Mouse (Mus musculus) kidney, adult 2 months (tissue): ENCODE measurements at regions not wholly inside any gene's neighbourhood (a gene's known extent, or its start where the extent isn't known, plus 50 kb on each side); places are given as distances from the start of the nearest gene placed in this dataset.

Source experiments
- DNase-seq: peaks from one replicate; pipeline ENCODE4 v3.0.0; 2021
- H3K27ac ChIP-seq: fragments of 200-500 bp; 2 replicates; pipeline ENCODE4 v1.5.1; 2012; ENCODE audit warnings: low read depth, low read length, control low read depth, inconsistent platforms; ENCODE audit not compliant: insufficient read depth
- H3K27me3 ChIP-seq: fragments of 200-500 bp; replicated peaks from 2 replicates; pipeline ENCODE4 v1.6.1; 2012; ENCODE audit warnings: mild to moderate bottlenecking, moderate library complexity, low read length, inconsistent platforms; ENCODE audit not compliant: control insufficient read depth, insufficient read depth
- H3K36me3 ChIP-seq: fragments of 200-500 bp; 2 replicates; pipeline ENCODE4 v1.6.1; 2012; ENCODE audit warnings: mild to moderate bottlenecking, moderate library complexity, low read length, inconsistent platforms; ENCODE audit not compliant: control insufficient read depth, insufficient read depth
- H3K4me1 ChIP-seq: fragments of 200-500 bp; 2 replicates; pipeline ENCODE4 v1.6.1; 2011; ENCODE audit warnings: low read length; ENCODE audit not compliant: control insufficient read depth, insufficient read depth
- H3K4me3 ChIP-seq: fragments of 200-500 bp; 2 replicates; pipeline ENCODE4 v1.5.1; 2011; ENCODE audit warnings: mild to moderate bottlenecking, low read depth, low read length, control low read depth; ENCODE audit not compliant: insufficient read depth
- CTCF ChIP-seq: fragments of 200-500 bp; conservative IDR thresholded peaks from 2 replicates; pipeline ENCODE4 v1.5.1; 2011; ENCODE audit warnings: low read depth, mild to moderate bottlenecking, control low read depth, low read length, moderate library complexity, mixed read lengths; ENCODE audit not compliant: insufficient read depth, insufficient read length
- POLR2A ChIP-seq: fragments of 200-500 bp; IDR thresholded peaks from one replicate; pipeline ENCODE4 v1.6.1; 2011; ENCODE audit warnings: low read depth, low read length, control low read depth
- WGBS: fragments of 180-500 bp; shearing (Covaris S2); methylation state at CpG from one replicate; pipeline ENCODE4 v1.1.7; 2018; 5-methylcytosine and 5-hydroxymethylcytosine counted together

GRCm38 (mm10) chr8:35224053-35224924, 541.3 kb upstream of the Gm19410 start:
- 50% methylated on average over 18 of the region's 18 CpGs for WGBS
- no peak overlapping the region for H3K27ac ChIP-seq
- H3K4me3 ChIP-seq: no peak overlapping the region
- H3K36me3 ChIP-seq: no peaks in the 10 kb centered on the region
- no peaks in the 10 kb centered on the region for H3K27me3 ChIP-seq
- no peak for DNase-seq
- no peak for TF ChIP-seq CTCF
- TF ChIP-seq POLR2A: no peak
- no peaks in the 10 kb centered on the region for H3K4me1 ChIP-seq

GRCm38 (mm10) chr8:35224925-35225244, 540.7 kb upstream of the Gm19410 start:
- TF ChIP-seq POLR2A (no peak), CTCF (no peak)
- no peaks in the 10 kb centered on the region for H3K36me3 ChIP-seq
- DNase-seq: no peak
- 47% methylated on average over 7 of the region's 7 CpGs for WGBS
- no peak overlapping the region for H3K4me3 ChIP-seq
- H3K4me1 ChIP-seq: no peaks in the 10 kb centered on the region
- no peak overlapping the region for H3K27ac ChIP-seq
- H3K27me3 ChIP-seq: no peaks in the 10 kb centered on the region

- Histone ChIP-seq H3K27ac (no peak overlapping the region), H3K4me3 (no peak overlapping the region), H3K36me3 (no peaks in the 10 kb centered on the region), H3K4me1 (no peaks in the 10 kb centered on the region), H3K27me3 (no peaks in the 10 kb centered on the region)
- DNase-seq: no peak
- TF ChIP-seq POLR2A (no peak), CTCF (no peak)
- WGBS: 70% methylated on average over 7 of the region's 7 CpGs
Observed at GRCm38 (mm10) chr8:35227079-35227478, 538.5 kb upstream of the Gm19410 start.

- Histone ChIP-seq H3K4me1 (no peaks in the 10 kb centered on the region), H3K36me3 (no peaks in the 10 kb centered on the region), H3K4me3 (no peak overlapping the region), H3K27me3 (no peaks in the 10 kb centered on the region), H3K27ac (no peak overlapping the region)
- no peak for DNase-seq
- TF ChIP-seq POLR2A: no peak
- TF ChIP-seq CTCF: peak; percentile 30; the same call in 1 of the 2 replicates
- WGBS: 77% methylated on average over 7 of the region's 7 CpGs
Observed at GRCm38 (mm10) chr8:35228449-35228848, 537.1 kb upstream of the Gm19410 start.

- no peaks in the 10 kb centered on the region for H3K4me1 ChIP-seq
- no peaks in the 10 kb centered on the region for H3K27me3 ChIP-seq
- no peaks in the 10 kb centered on the region for H3K36me3 ChIP-seq
- no peak overlapping the region for H3K27ac ChIP-seq
- TF ChIP-seq POLR2A (no peak), CTCF (no peak)
- no peak for DNase-seq
- WGBS: 63% methylated on average over 5 of the region's 5 CpGs
- no peak overlapping the region for H3K4me3 ChIP-seq
Observed at GRCm38 (mm10) chr8:35233520-35234186, 531.9 kb upstream of the Gm19410 start.

- no peaks in the 10 kb centered on the region for H3K4me1 ChIP-seq
- H3K27me3 ChIP-seq: no peaks in the 10 kb centered on the region
- no peak overlapping the region for H3K27ac ChIP-seq
- 72% methylated on average over 5 of the region's 5 CpGs for WGBS
- no peak for DNase-seq
- H3K36me3 ChIP-seq: no peaks in the 10 kb centered on the region
- H3K4me3 ChIP-seq: no peak overlapping the region
- TF ChIP-seq CTCF: no peak
- no peak for TF ChIP-seq POLR2A
Observed at GRCm38 (mm10) chr8:35234436-35234835, 531.2 kb upstream of the Gm19410 start.

- Histone ChIP-seq H3K27me3 (no peaks in the 10 kb centered on the region), H3K27ac (no peak overlapping the region), H3K4me1 (no peaks in the 10 kb centered on the region), H3K4me3 (no peak overlapping the region), H3K36me3 (no peaks in the 10 kb centered on the region)
- WGBS: 43% methylated on average over 8 of the region's 8 CpGs
- DNase-seq: no peak
- no peak for TF ChIP-seq CTCF
- TF ChIP-seq POLR2A: no peak
Observed at GRCm38 (mm10) chr8:35235815-35236509, 529.6 kb upstream of the Gm19410 start.
